Mouse (Mus musculus): ENCODE results near the gene 1700057G04Rik.

DNA sequence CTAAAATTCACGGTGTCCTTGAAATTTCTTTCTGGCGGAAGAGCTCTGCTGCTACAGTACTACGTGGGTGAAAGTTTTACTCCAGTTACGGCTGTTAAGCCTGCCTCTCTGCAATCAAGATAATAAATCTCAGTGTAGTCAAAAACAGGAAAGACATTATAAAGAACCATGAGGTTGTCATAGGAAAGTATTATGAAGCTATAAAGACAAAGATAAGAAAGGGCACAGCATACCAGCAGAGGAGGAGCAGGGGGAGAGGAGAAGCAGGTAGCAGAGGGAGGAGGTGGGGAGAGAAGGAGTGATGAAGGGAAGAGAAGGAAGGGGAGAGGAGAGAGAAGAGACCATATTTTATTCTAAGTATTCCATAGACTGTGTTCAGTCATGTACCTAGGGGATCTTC lies 64.7 kb downstream of the 1700057G04Rik start:
- TF ChIP-seq CTCF (IDR thresholded peaks at IDR 0.05; ENCODE audit: insufficient read depth, low read depth, low read length) (no peak), POLR2A (IDR thresholded peaks at IDR 0.05; ENCODE audit: insufficient read depth, low read depth, low read length) (no peak)

Measured in olfactory bulb, adult 2 months (tissue).